Comparison of ENCODE assay signal across 10 mouse cellular contexts in genomic region chr9:56926025-56926360, GRCm38 (mm10). TPM values are rescaled to one million over a fixed set of nuclear protein-coding genes. Genes with fewer than 3 reads are reported as not detected.
A peak's percentile ranks its signal among the peaks of the same experiment; 100 is the strongest.
DNase-seq lines count a peak whose midpoint lies in the region; ATAC-seq and TF ChIP-seq lines count a peak whose summit lies in the region.
"Had no signal": no experiment of that assay in that cellular context is flagged by ENCODE, and none has a peak within 500 bp of the region (broad histone marks: within the 10 kb centered on the region; RNA-seq: fewer than 3 reads in every experiment).

No protein-coding gene starts in this region.

- no peak for TF ChIP-seq CTCF in kidney, adult 2 months (conservative IDR thresholded peaks at IDR 0.05; ENCODE audit: insufficient read depth, insufficient read length, low read depth, low read length)
- no peak for TF ChIP-seq CTCF in embryonic fibroblast, embryonic 13.5 days (IDR thresholded peaks at IDR 0.05; ENCODE audit: borderline replicate concordance, insufficient read depth, low read length)

- H3K27ac ChIP-seq in kidney, adult 2 months (ENCODE audit: insufficient read depth, low read depth, low read length) = peak overlapping the region; percentile 14; the same call in 1 of the 2 replicates
- H3K27ac ChIP-seq in embryonic facial prominence, embryonic 10.5 days (replicated peaks) = no peak overlapping the region
- H3K27ac ChIP-seq in embryonic fibroblast, embryonic 13.5 days (ENCODE audit: insufficient read depth, low read length) = no peak overlapping the region
- no peak overlapping the region for H3K27ac ChIP-seq in liver, embryonic 11.5 days (ENCODE audit: low read depth, low read length)
- H3K27ac ChIP-seq: liver, embryonic 14.5 days had no signal

- DNase-seq in kidney, adult 2 months = no peak
- DNase-seq in kidney, postnatal 4 days = no peak
- DNase-seq in embryonic facial prominence, embryonic 10.5 days (ENCODE audit: low spot score) = no peak
- no peak for DNase-seq in liver, embryonic 11.5 days (ENCODE audit: low spot score)
- no peak for DNase-seq in right cerebral cortex, postnatal 36 days (ENCODE audit: low spot score in 2 of 2)
- DNase-seq in adrenal gland, postnatal 36 days = no peak
- DNase-seq: thymus, postnatal 36 days had no signal

- no peaks in the 10 kb centered on the region for H3K27me3 ChIP-seq in kidney, adult 2 months (replicated peaks; ENCODE audit: control insufficient read depth, insufficient read depth, low read length)
- peaks cover 6% of the 10 kb centered on the region; the same call in 1 of the 2 replicates for H3K27me3 ChIP-seq in embryonic facial prominence, embryonic 10.5 days (replicated peaks; ENCODE audit: low read depth, poor library complexity, severe bottlenecking)
- H3K27me3 ChIP-seq in liver, embryonic 11.5 days (replicated peaks; ENCODE audit: control insufficient read depth, insufficient read depth, low read length) = no peaks in the 10 kb centered on the region

- 92% methylated on average over 10 of the region's 10 CpGs for WGBS in kidney, adult 2 months
- WGBS in embryonic facial prominence, embryonic 10.5 days = 95% methylated on average over 10 of the region's 10 CpGs
- 96% methylated on average over 10 of the region's 10 CpGs for WGBS in liver, embryonic 11.5 days

- H3K4me3 ChIP-seq in kidney, adult 2 months (ENCODE audit: insufficient read depth, low read depth, low read length) = peak overlapping the region; percentile 62
- H3K4me3 ChIP-seq in embryonic facial prominence, embryonic 10.5 days = peak overlapping the region; percentile 78; the same call in 1 of the 2 replicates
- peak overlapping the region; percentile 82 for H3K4me3 ChIP-seq in embryonic fibroblast, embryonic 13.5 days (ENCODE audit: insufficient read depth, low read length)
- H3K4me3 ChIP-seq in liver, embryonic 11.5 days (ENCODE audit: low read depth, low read length) = no peak overlapping the region

- H3K9ac ChIP-seq in liver, embryonic 11.5 days (ENCODE audit: low read depth, low read length) = no peak overlapping the region
- H3K9ac ChIP-seq: liver, embryonic 14.5 days had no signal

- H3K4me2 ChIP-seq in liver, embryonic 11.5 days = peak overlapping the region; percentile 83

- ATAC-seq in liver, embryonic 11.5 days (replicated peaks; ENCODE audit: low FRiP score) = no peak
- ATAC-seq in monocyte, adult 5-6 weeks (replicated peaks; ENCODE audit: insufficient number of reproducible peaks, low FRiP score, low TSS enrichment, poor library complexity, severe bottlenecking) = no peak

- TF ChIP-seq POLR2A in kidney, adult 2 months (IDR thresholded peaks at IDR 0.05; ENCODE audit: low read depth, low read length) = no peak
- TF ChIP-seq POLR2A in embryonic fibroblast, embryonic 13.5 days (IDR thresholded peaks at IDR 0.05; ENCODE audit: low read depth, low read length) = no peak

- H3K9me3 ChIP-seq in embryonic facial prominence, embryonic 10.5 days = peaks cover 3% of the 10 kb centered on the region; the same call in 1 of the 2 replicates
- H3K9me3 ChIP-seq in liver, embryonic 11.5 days (ENCODE audit: control insufficient read depth, low read length) = no peaks in the 10 kb centered on the region; the same call in 1 of the 2 replicates

- H3K4me1 ChIP-seq in kidney, adult 2 months (ENCODE audit: control insufficient read depth, insufficient read depth, low read length) = peaks cover 10% of the 10 kb centered on the region; the same call in 1 of the 2 replicates
- H3K4me1 ChIP-seq in embryonic facial prominence, embryonic 10.5 days = peaks cover 61% of the 10 kb centered on the region
- H3K4me1 ChIP-seq in embryonic fibroblast, embryonic 13.5 days (ENCODE audit: control insufficient read depth, insufficient read depth, low read length) = peaks cover 8% of the 10 kb centered on the region
- H3K4me1 ChIP-seq in liver, embryonic 11.5 days (replicated peaks; ENCODE audit: control insufficient read depth, insufficient read depth, low read length) = peaks cover 22% of the 10 kb centered on the region

- H3K36me3 ChIP-seq in kidney, adult 2 months (ENCODE audit: control insufficient read depth, insufficient read depth, low read length) = no peaks in the 10 kb centered on the region; the same call in 1 of the 2 replicates
- H3K36me3 ChIP-seq in embryonic facial prominence, embryonic 10.5 days (replicated peaks) = peaks cover 52% of the 10 kb centered on the region
- peaks cover 11% of the 10 kb centered on the region; the same call in 1 of the 2 replicates for H3K36me3 ChIP-seq in liver, embryonic 11.5 days (ENCODE audit: control insufficient read depth, insufficient read depth, low read length)

RNA-seq across cellular contexts. Expression of gene Snx33, which starts 2.2 kb away (rescaled TPM):
- polyA plus RNA-seq in kidney, adult 2 months (2012; rRNA removed) = 11.8 and 12.0 TPM in 2 replicates
- polyA plus RNA-seq in embryonic facial prominence, embryonic 10.5 days (2016; fragmentation: Nextera tagmentation; extraction: Ambion mirVana) = 10.4 and 11.1 TPM in 2 replicates
- 18.1 and 20.7 TPM in 2 replicates for polyA plus RNA-seq in embryonic fibroblast, embryonic 13.5 days (2011; ENCODE audit: insufficient read length, low read depth, missing spikeins)
- 3.8 and 3.9 TPM in 2 replicates for polyA plus RNA-seq in liver, embryonic 11.5 days (2014; fragmentation: Nextera tagmentation; extraction: Ambion mirVana)
- 7.1 to 16.9 TPM (median 7.1 TPM) in 3 replicates for total RNA-seq in monocyte, adult 5-6 weeks (2017)
- 10 to 100 TPM; 24.2 to 27.9 TPM for total RNA-seq in adrenal gland, postnatal 36 days (2021)

RNA-seq across cellular contexts. Expression of gene Imp3, which starts 11.3 kb away (rescaled TPM):
- 151 and 189 TPM in 2 replicates for polyA plus RNA-seq in kidney, adult 2 months (2012; rRNA removed)
- 66.3 and 69.3 TPM in 2 replicates for polyA plus RNA-seq in embryonic facial prominence, embryonic 10.5 days (2016; fragmentation: Nextera tagmentation; extraction: Ambion mirVana)
- polyA plus RNA-seq in embryonic fibroblast, embryonic 13.5 days (2011; ENCODE audit: insufficient read length, low read depth, missing spikeins) = 92.7 and 107 TPM in 2 replicates
- 105 and 110 TPM in 2 replicates for polyA plus RNA-seq in liver, embryonic 11.5 days (2014; fragmentation: Nextera tagmentation; extraction: Ambion mirVana)
- 36.1 to 44.3 TPM (median 38.6 TPM) in 3 replicates for total RNA-seq in monocyte, adult 5-6 weeks (2017)
- total RNA-seq in adrenal gland, postnatal 36 days (2021) = 100 to 1,000 TPM in 1 of 2 experiments, 10 to 100 TPM in 1; 89.4 to 106 TPM

RNA-seq across cellular contexts. Expression of gene Snupn, which starts 24.7 kb away (rescaled TPM):
- polyA plus RNA-seq in kidney, adult 2 months (2012; rRNA removed) = 6.5 and 7.7 TPM in 2 replicates
- 27.1 and 28.1 TPM in 2 replicates for polyA plus RNA-seq in embryonic facial prominence, embryonic 10.5 days (2016; fragmentation: Nextera tagmentation; extraction: Ambion mirVana)
- polyA plus RNA-seq in embryonic fibroblast, embryonic 13.5 days (2011; ENCODE audit: insufficient read length, low read depth, missing spikeins) = 14.1 and 14.5 TPM in 2 replicates
- polyA plus RNA-seq in liver, embryonic 11.5 days (2014; fragmentation: Nextera tagmentation; extraction: Ambion mirVana) = 21.7 and 22.6 TPM in 2 replicates
- total RNA-seq in monocyte, adult 5-6 weeks (2017) = 3.8 to 9.4 TPM (median 6.5 TPM) in 3 replicates
- total RNA-seq in adrenal gland, postnatal 36 days (2021) = 10 to 100 TPM; 11.7 to 12.4 TPM
